Comparison of ENCODE assay signal across 8 mouse cellular contexts in the genomic region with DNA sequence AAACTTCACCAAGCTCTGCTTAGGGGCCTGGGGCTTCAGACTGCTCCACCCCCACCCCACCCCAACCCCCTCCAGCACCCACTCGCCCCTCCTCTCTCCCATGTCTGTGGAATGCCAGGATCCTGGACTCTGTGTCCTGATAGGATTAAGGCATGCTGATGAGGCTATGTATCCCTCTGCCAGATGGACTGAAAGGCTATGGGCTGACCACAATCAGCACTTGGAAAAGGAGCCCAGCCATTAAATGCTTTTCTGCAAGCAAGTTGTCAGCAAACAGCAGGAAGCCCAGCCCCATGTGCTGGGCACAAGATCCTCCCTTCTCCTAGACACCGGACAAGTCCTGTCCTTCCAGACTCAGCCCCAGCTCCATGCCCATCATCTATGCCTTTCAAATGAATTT.
DNase-seq lines count a peak whose midpoint lies in the region; ATAC-seq lines count a peak whose summit lies in the region.

No protein-coding gene starts in this region.

- peak; percentile 41 for DNase-seq in left cerebral cortex, postnatal 4 days
- DNase-seq in left cerebral cortex, postnatal 36 days (ENCODE audit: low spot score in 2 of 2), result no peak
- DNase-seq in heart, adult 8-10 months (ENCODE audit: low spot score), result peak; percentile 21
- no peak for DNase-seq in intestine, embryonic 14.5 days (ENCODE audit: low spot score)
- DNase-seq in retina, embryonic 14.5 days (ENCODE audit: low spot score), result peak; percentile 21
- no peak for DNase-seq in spleen, adult 12 weeks (ENCODE audit: low spot score)
- DNase-seq in right cerebral cortex, postnatal 10 days (ENCODE audit: low spot score in 2 of 2), result no peak

- no peaks in the 10 kb centered on the region for H3K27me3 ChIP-seq in intestine, embryonic 14.5 days (replicated peaks; ENCODE audit: control insufficient read depth, insufficient read depth, low read length)

- peak overlapping the region; percentile 51; the same call in 1 of the 2 replicates for H3K27ac ChIP-seq in intestine, embryonic 14.5 days (ENCODE audit: low read depth)

- H3K36me3 ChIP-seq in intestine, embryonic 14.5 days (ENCODE audit: control insufficient read depth, insufficient read depth, low read length), result no peaks in the 10 kb centered on the region

- no peak overlapping the region for H3K9ac ChIP-seq in intestine, embryonic 14.5 days (ENCODE audit: low read length)

- WGBS in intestine, embryonic 14.5 days, result 48% methylated on average over 2 of the region's 2 CpGs

- H3K4me2 ChIP-seq in intestine, embryonic 14.5 days (ENCODE audit: low read length), result no peak overlapping the region

- intact Hi-C loops in left cerebral cortex, postnatal 4 days (cut with DNase I), result no loop called here
- intact Hi-C loops in left cerebral cortex, postnatal 36 days (cut with DNase I), result no loop called here

- ATAC-seq in intestine, embryonic 14.5 days (replicated peaks; ENCODE audit: low FRiP score, low TSS enrichment, low read depth), result no peak
- ATAC-seq in megakaryocyte, adult 5-6 weeks (ENCODE audit: poor library complexity, severe bottlenecking), result no peak

- H3K9me3 ChIP-seq in intestine, embryonic 14.5 days (ENCODE audit: control insufficient read depth, low read length), result no peaks in the 10 kb centered on the region

- peaks cover 25% of the 10 kb centered on the region for H3K4me1 ChIP-seq in intestine, embryonic 14.5 days (replicated peaks; ENCODE audit: control insufficient read depth, insufficient read depth, low read length)

- no peak overlapping the region for H3K4me3 ChIP-seq in intestine, embryonic 14.5 days (ENCODE audit: low read depth, low read length)

Comparison
In these comparisons a context has a peak if more than half of its experiments do, and no peak if none do; other contexts are left out.
1. DNase-seq: peak in left cerebral cortex, postnatal 4 days (single experiment), heart, adult 8-10 months (single experiment) and retina, embryonic 14.5 days (single experiment); none in left cerebral cortex, postnatal 36 days (0 of 2), intestine, embryonic 14.5 days (single experiment), spleen, adult 12 weeks (single experiment) and right cerebral cortex, postnatal 10 days (0 of 2).